Mouse (Mus musculus): Measurements from ENCODE around the gene Faf1. TPM values are rescaled to one million over a fixed set of nuclear protein-coding genes. Genes with fewer than 3 reads are reported as not detected.

The Faf1 gene
- total and polyA plus RNA-seq, 3 experiments = 34.9 to 52.8 (median 38.2) TPM

DNA sequence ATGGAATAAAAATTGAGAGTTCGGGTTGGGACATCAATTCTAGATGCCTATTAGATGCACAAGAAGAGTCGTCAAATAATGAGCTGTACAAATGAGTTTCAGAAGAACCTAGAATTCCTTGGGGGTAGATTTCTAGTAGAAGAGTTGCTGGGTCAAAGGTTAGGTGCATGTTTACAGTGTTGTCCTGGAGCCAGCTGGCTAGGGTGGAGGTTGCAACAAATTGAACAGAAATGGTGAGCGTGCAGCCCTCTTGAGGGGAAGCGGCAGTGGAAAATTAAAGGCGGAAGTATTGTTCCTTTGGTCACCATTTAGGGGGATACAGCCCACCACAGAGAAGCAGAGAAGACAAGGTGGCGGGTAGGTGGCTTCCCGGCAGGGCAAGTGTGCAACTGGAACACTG, 36.2 kb upstream of the Faf1 start:
- H3K36me3 ChIP-seq (replicated peaks in 1 of 2; ENCODE audit: control insufficient read depth in 1 of 2, insufficient read depth in 1 of 2, low read length in 1 of 2) = no peaks in the 10 kb centered on the region
- no peak for DNase-seq (ENCODE audit: extremely low read depth)
- no peaks in the 10 kb centered on the region for H3K9me3 ChIP-seq (replicated peaks; ENCODE audit: low read length)
- no peaks in the 10 kb centered on the region for H3K79me2 ChIP-seq (replicated peaks; ENCODE audit: control insufficient read depth, extremely low read depth, insufficient read depth, poor library complexity, severe bottlenecking)
- H3K27ac ChIP-seq (ENCODE audit: insufficient read depth, low read depth) = no peak overlapping the region
- no peak for TF ChIP-seq TBP (conservative IDR thresholded peaks at IDR 0.05; ENCODE audit: low read depth, low read length)
- no peak for TF ChIP-seq NRF1 (IDR thresholded peaks at IDR 0.05; ENCODE audit: low read depth, low read length)
- TF ChIP-seq TCF12 (IDR thresholded peaks at IDR 0.05; ENCODE audit: low read depth, low read length) = no peak
- TF ChIP-seq MAX (IDR thresholded peaks at IDR 0.05; ENCODE audit: low read length) = no peak
- no peak for TF ChIP-seq EP300 (IDR thresholded peaks at IDR 0.05; ENCODE audit: low read length)
- no peak for TF ChIP-seq RCOR1 (conservative IDR thresholded peaks at IDR 0.05; ENCODE audit: low read depth, low read length)
- no peak for TF ChIP-seq SMC3 (IDR thresholded peaks at IDR 0.05; ENCODE audit: low read depth, low read length)
- no peak for TF ChIP-seq JUND (conservative IDR thresholded peaks at IDR 0.05; ENCODE audit: low read depth, low read length)
- TF ChIP-seq MAZ (IDR thresholded peaks at IDR 0.05; ENCODE audit: low read depth, low read length) = no peak
- TF ChIP-seq MAFK (IDR thresholded peaks at IDR 0.05; ENCODE audit: insufficient replicate concordance, low read length) = no peak
- no peak overlapping the region for H3K4me2 ChIP-seq (ENCODE audit: insufficient read depth, low read depth, poor library complexity, severe bottlenecking)
- H3K27me3 ChIP-seq (replicated peaks) = no peaks in the 10 kb centered on the region
- H3K9ac ChIP-seq (ENCODE audit: insufficient read depth, low read depth) = no peak overlapping the region
- no peak overlapping the region for H3K4me3 ChIP-seq (replicated peaks in 1 of 3; ENCODE audit: low read depth in 2 of 3, low read length in 2 of 3, poor library complexity in 1 of 3)
- no peaks in the 10 kb centered on the region for H3K4me1 ChIP-seq (ENCODE audit: control insufficient read depth in 1 of 2, insufficient read depth in 2 of 2)
- dilution Hi-C loops (cut with MboI; ENCODE audit: extremely low pct_ligation_motif_present, extremely low pct_unique_long_range_greater_than_20kb, low sequenced_read_pairs) (no loop called here), in situ Hi-C loops (cut with MboI; ENCODE audit: low pct_ligation_motif_present, low pct_unique_long_range_greater_than_20kb, low sequenced_read_pairs) (no loop called here)

- H3K79me2 ChIP-seq (replicated peaks; ENCODE audit: control insufficient read depth, extremely low read depth, insufficient read depth, poor library complexity, severe bottlenecking) = no peaks in the 10 kb centered on the region
- H3K4me3 ChIP-seq (replicated peaks in 1 of 3; ENCODE audit: low read depth in 2 of 3, low read length in 2 of 3, poor library complexity in 1 of 3) = no peak overlapping the region
- H3K27ac ChIP-seq (ENCODE audit: insufficient read depth, low read depth) = no peak overlapping the region
- no peak for DNase-seq (ENCODE audit: extremely low read depth)
- no peaks in the 10 kb centered on the region for H3K27me3 ChIP-seq (replicated peaks)
- H3K9ac ChIP-seq (ENCODE audit: insufficient read depth, low read depth) = no peak overlapping the region
- H3K4me2 ChIP-seq (ENCODE audit: insufficient read depth, low read depth, poor library complexity, severe bottlenecking) = no peak overlapping the region
- TF ChIP-seq BHLHE40 (IDR thresholded peaks at IDR 0.05; ENCODE audit: low read depth, low read length) (no peak), CHD1 (IDR thresholded peaks at IDR 0.05; ENCODE audit: low read depth, low read length) (no peak), MAFK (IDR thresholded peaks at IDR 0.05; ENCODE audit: insufficient replicate concordance, low read length) (no peak), EP300 (IDR thresholded peaks at IDR 0.05; ENCODE audit: low read length) (no peak), RAD21 (IDR thresholded peaks at IDR 0.05; ENCODE audit: low read depth, low read length) (no peak), PAX5 (IDR thresholded peaks at IDR 0.05; ENCODE audit: low read length) (no peak), E2F4 (IDR thresholded peaks at IDR 0.05; ENCODE audit: insufficient replicate concordance, low read depth, low read length) (no peak), POLR2AphosphoS2 (IDR thresholded peaks at IDR 0.05; ENCODE audit: low read depth, low read length) (no peak), POLR2A (IDR thresholded peaks at IDR 0.05; ENCODE audit: low read depth, low read length) (no peak), HCFC1 (IDR thresholded peaks at IDR 0.05; ENCODE audit: low read depth, low read length) (no peak), MYC (IDR thresholded peaks at IDR 0.05; ENCODE audit: low read depth, low read length) (no peak), ZMIZ1 (IDR thresholded peaks at IDR 0.05; ENCODE audit: low read depth, low read length) (no peak), USF2 (conservative IDR thresholded peaks at IDR 0.05; ENCODE audit: low read depth, low read length) (no peak), CHD2 (IDR thresholded peaks at IDR 0.05; ENCODE audit: low read length) (no peak), IRF4 (IDR thresholded peaks at IDR 0.05; ENCODE audit: low read depth, low read length) (no peak), ELF1 (IDR thresholded peaks at IDR 0.05; ENCODE audit: low read depth, low read length) (no peak), SMC3 (IDR thresholded peaks at IDR 0.05; ENCODE audit: low read depth, low read length) (no peak), MEF2A (IDR thresholded peaks at IDR 0.05; ENCODE audit: borderline replicate concordance, low read depth, low read length) (no peak), NELFE (IDR thresholded peaks at IDR 0.05; ENCODE audit: low read depth, low read length) (no peak), MAZ (IDR thresholded peaks at IDR 0.05; ENCODE audit: low read depth, low read length) (no peak)
- no peaks in the 10 kb centered on the region for H3K4me1 ChIP-seq (ENCODE audit: control insufficient read depth in 1 of 2, insufficient read depth in 2 of 2)
- in situ Hi-C loops (cut with MboI; ENCODE audit: low pct_ligation_motif_present, low pct_unique_long_range_greater_than_20kb, low sequenced_read_pairs) = no loop called here
- dilution Hi-C loops (cut with MboI; ENCODE audit: extremely low pct_ligation_motif_present, extremely low pct_unique_long_range_greater_than_20kb, low sequenced_read_pairs) = no loop called here
- no peaks in the 10 kb centered on the region for H3K36me3 ChIP-seq (replicated peaks in 1 of 2; ENCODE audit: control insufficient read depth in 1 of 2, insufficient read depth in 1 of 2, low read length in 1 of 2)
- no peaks in the 10 kb centered on the region for H3K9me3 ChIP-seq (replicated peaks; ENCODE audit: low read length)
These were observed 34.9 kb upstream of the Faf1 start for GRCm38 (mm10) chr4:109641451-109641850.
